Mouse (Mus musculus): ENCODE results near the gene Muc3a. TPM values are rescaled to one million over a fixed set of nuclear protein-coding genes. Genes with fewer than 3 reads are reported as not detected.

The Muc3a gene
- 1 to 10 TPM; 3.0 to 4.4 TPM for total RNA-seq (2021)
- long read RNA-seq, experiment 1, result 0 reads
- long read RNA-seq, experiment 2, result 0 reads

GRCm38 (mm10) chr5:137212289-137212688 lies at the start of gene Muc3a:
Gene Muc3a, minus strand, starts transcription at chr5:137212389.
- DNase-seq (ENCODE audit: low spot score in 2 of 2), result no peak

- no peak for DNase-seq (ENCODE audit: low spot score in 2 of 2)
Measured at GRCm38 (mm10) chr5:137211114-137211829, 917 bp downstream of the Muc3a start.

- DNase-seq (ENCODE audit: low spot score in 2 of 2), result no peak
Measured at GRCm38 (mm10) chr5:137210689-137211088, 1.5 kb downstream of the Muc3a start.

- DNase-seq (ENCODE audit: low spot score in 2 of 2), result no peak
Measured at GRCm38 (mm10) chr5:137205301-137205700, 6.9 kb downstream of the Muc3a start.

GRCm38 (mm10) chr5:137194488-137195120 lies 17.6 kb downstream of the Muc3a start:
- DNase-seq (ENCODE audit: low spot score in 2 of 2), result no peak

GRCm38 (mm10) chr5:137193279-137193952 lies 18.8 kb downstream of the Muc3a start:
- no peak for DNase-seq (ENCODE audit: low spot score in 2 of 2)

- peak in 1 of 2 experiments; percentile 6 for DNase-seq (ENCODE audit: low spot score in 2 of 2)
Measured at GRCm38 (mm10) chr5:137189326-137189725, 22.9 kb downstream of the Muc3a start.

GRCm38 (mm10) chr5:137185362-137185761 lies 26.8 kb downstream of the Muc3a start:
- DNase-seq (ENCODE audit: low spot score in 2 of 2), result peak in 1 of 2 experiments; percentile 9

- DNase-seq (ENCODE audit: low spot score in 2 of 2), result peak; percentile 16 to 22
Measured at GRCm38 (mm10) chr5:137179646-137180374, 32.4 kb downstream of the Muc3a start.

GRCm38 (mm10) chr5:137173967-137174366 lies 38.2 kb downstream of the Muc3a start:
- no peak for DNase-seq (ENCODE audit: low spot score in 2 of 2)

- DNase-seq (ENCODE audit: low spot score in 2 of 2), result no peak
Measured at GRCm38 (mm10) chr5:137172591-137172990, 39.6 kb downstream of the Muc3a start.

- no peak for DNase-seq (ENCODE audit: low spot score in 2 of 2)
Measured at GRCm38 (mm10) chr5:137171478-137171877, 40.7 kb downstream of the Muc3a start.

GRCm38 (mm10) chr5:137170836-137171380 lies 41.3 kb downstream of the Muc3a start:
- no peak for DNase-seq (ENCODE audit: low spot score in 2 of 2)

GRCm38 (mm10) chr5:137167539-137167938 lies 44.6 kb downstream of the Muc3a start:
- no peak for DNase-seq (ENCODE audit: low spot score in 2 of 2)

GRCm38 (mm10) chr5:137166012-137166411 lies 46.2 kb downstream of the Muc3a start:
- DNase-seq (ENCODE audit: low spot score in 2 of 2), result no peak

- no peak for DNase-seq (ENCODE audit: low spot score in 2 of 2)
Measured at GRCm38 (mm10) chr5:137161853-137162252, 50.3 kb downstream of the Muc3a start.

GRCm38 (mm10) chr5:137159461-137159860 lies 52.7 kb downstream of the Muc3a start:
- peak; percentile 12 to 25 for DNase-seq (ENCODE audit: low spot score in 2 of 2)
